Mouse (Mus musculus) ES-Bruce4 (cell line): Measurements from ENCODE around the gene Il17rd.

Source experiments
- CTCF ChIP-seq: IDR thresholded peaks from one replicate; pipeline ENCODE4 v1.8.1; 2011; ENCODE audit warnings: low read depth, low read length
- POLR2A ChIP-seq: IDR thresholded peaks from one replicate; pipeline ENCODE4 v1.8.1; 2011; ENCODE audit warnings: low read length; ENCODE audit not compliant: insufficient read depth

GRCm38 (mm10) chr14:27029771-27030173 is 9.0 kb upstream of the Il17rd start:
- TF ChIP-seq POLR2A (no peak), CTCF (peak; percentile 53)
